In genomic region chrX:10716917-10717763, GRCm38 (mm10) we compare ENCODE assay signal across 7 mouse cellular contexts. TPM values are rescaled to one million over a fixed set of nuclear protein-coding genes. Genes with fewer than 3 reads are reported as not detected.
A peak's percentile ranks its signal among the peaks of the same experiment; 100 is the strongest.
DNase-seq lines count a peak whose midpoint lies in the region; ATAC-seq and TF ChIP-seq lines count a peak whose summit lies in the region.

No protein-coding gene starts in this region.

- no peaks in the 10 kb centered on the region for H3K9me3 ChIP-seq in embryonic facial prominence, embryonic 11.5 days (replicated peaks; ENCODE audit: control insufficient read depth, low read length)
- no peaks in the 10 kb centered on the region for H3K9me3 ChIP-seq in limb, embryonic 12.5 days
- H3K9me3 ChIP-seq in midbrain, embryonic 14.5 days (ENCODE audit: control insufficient read depth, low read length): no peaks in the 10 kb centered on the region

- peak; percentile 62 for TF ChIP-seq POLR2A in kidney, adult 2 months (IDR thresholded peaks at IDR 0.05; ENCODE audit: low read depth, low read length)

- H3K36me3 ChIP-seq in embryonic facial prominence, embryonic 11.5 days (replicated peaks; ENCODE audit: control insufficient read depth, insufficient read depth, low read depth, low read length): no peaks in the 10 kb centered on the region
- no peaks in the 10 kb centered on the region for H3K36me3 ChIP-seq in kidney, adult 2 months (ENCODE audit: control insufficient read depth, insufficient read depth, low read length)
- H3K36me3 ChIP-seq in limb, embryonic 12.5 days: no peaks in the 10 kb centered on the region
- no peaks in the 10 kb centered on the region for H3K36me3 ChIP-seq in midbrain, embryonic 14.5 days (ENCODE audit: control insufficient read depth, insufficient read depth, low read length)

- peak overlapping the region; percentile 71 for H3K4me2 ChIP-seq in embryonic facial prominence, embryonic 11.5 days (ENCODE audit: low read depth, low read length)
- peak overlapping the region; percentile 66 for H3K4me2 ChIP-seq in limb, embryonic 12.5 days
- peak overlapping the region; percentile 61 for H3K4me2 ChIP-seq in midbrain, embryonic 14.5 days (ENCODE audit: low read length)

- peak; percentile 91 for DNase-seq in adrenal gland, postnatal 10 days
- peak; percentile 72 for DNase-seq in embryonic facial prominence, embryonic 11.5 days (ENCODE audit: low spot score)
- DNase-seq in heart, adult 18-20 months: peak; percentile 91 to 95
- DNase-seq in kidney, adult 2 months: peak; percentile 94
- DNase-seq in midbrain, embryonic 14.5 days: peak; percentile 80
- peak; percentile 76 to 85 for DNase-seq in spleen, adult 18-20 months

- peak overlapping the region; percentile 52 for H3K4me3 ChIP-seq in embryonic facial prominence, embryonic 11.5 days (ENCODE audit: low read depth, low read length)
- peak overlapping the region; percentile 70 for H3K4me3 ChIP-seq in kidney, adult 2 months (ENCODE audit: insufficient read depth, low read depth, low read length)
- H3K4me3 ChIP-seq in limb, embryonic 12.5 days (replicated peaks): peak overlapping the region; percentile 53
- peak overlapping the region; percentile 55 for H3K4me3 ChIP-seq in midbrain, embryonic 14.5 days (replicated peaks; ENCODE audit: low read depth, low read length)

- 13% methylated on average over 47 of the region's 50 CpGs for WGBS in embryonic facial prominence, embryonic 11.5 days
- 2% methylated on average over 49 of the region's 50 CpGs for WGBS in kidney, adult 2 months
- WGBS in limb, embryonic 12.5 days: 15% methylated on average over 49 of the region's 50 CpGs
- 31% methylated on average over 50 of the region's 50 CpGs for WGBS in midbrain, embryonic 14.5 days

- H3K27ac ChIP-seq in embryonic facial prominence, embryonic 11.5 days (replicated peaks; ENCODE audit: low read depth, low read length): no peak overlapping the region; the same call in 1 of the 2 replicates
- peak overlapping the region; percentile 92 for H3K27ac ChIP-seq in kidney, adult 2 months (ENCODE audit: insufficient read depth, low read depth, low read length)
- peak overlapping the region; percentile 59; the same call in 1 of the 2 replicates for H3K27ac ChIP-seq in limb, embryonic 12.5 days
- H3K27ac ChIP-seq in midbrain, embryonic 14.5 days (replicated peaks; ENCODE audit: low read depth, low read length): peak overlapping the region; percentile 86

- no peaks in the 10 kb centered on the region for H3K27me3 ChIP-seq in embryonic facial prominence, embryonic 11.5 days (ENCODE audit: control insufficient read depth, insufficient read depth, low read length)
- H3K27me3 ChIP-seq in kidney, adult 2 months (replicated peaks; ENCODE audit: control insufficient read depth, insufficient read depth, low read length): no peaks in the 10 kb centered on the region
- peaks cover 21% of the 10 kb centered on the region for H3K27me3 ChIP-seq in limb, embryonic 12.5 days
- H3K27me3 ChIP-seq in midbrain, embryonic 14.5 days (ENCODE audit: control insufficient read depth, insufficient read depth, low read length): no peaks in the 10 kb centered on the region

- peak; percentile 94 for ATAC-seq in embryonic facial prominence, embryonic 11.5 days (replicated peaks; ENCODE audit: insufficient number of reproducible peaks, low FRiP score, low TSS enrichment, low read depth)
- peak; percentile 85 for ATAC-seq in limb, embryonic 12.5 days (ENCODE audit: insufficient number of reproducible peaks, insufficient read depth, low FRiP score, low TSS enrichment, low read depth)
- ATAC-seq in midbrain, embryonic 14.5 days (ENCODE audit: low FRiP score, low TSS enrichment): peak; percentile 88

- peak overlapping the region; percentile 63 for H3K9ac ChIP-seq in embryonic facial prominence, embryonic 11.5 days (replicated peaks; ENCODE audit: low read length)
- H3K9ac ChIP-seq in limb, embryonic 12.5 days (replicated peaks): peak overlapping the region; percentile 60
- peak overlapping the region; percentile 73 for H3K9ac ChIP-seq in midbrain, embryonic 14.5 days (replicated peaks; ENCODE audit: low read length)

- no peaks in the 10 kb centered on the region for H3K4me1 ChIP-seq in embryonic facial prominence, embryonic 11.5 days (ENCODE audit: control insufficient read depth, insufficient read depth, low read length)
- H3K4me1 ChIP-seq in kidney, adult 2 months (ENCODE audit: control insufficient read depth, insufficient read depth, low read length): peaks cover 5% of the 10 kb centered on the region; the same call in 1 of the 2 replicates
- 0 out of 2 replicates have a peak, but pooled peaks cover 2% of the 10 kb centered on the region for H3K4me1 ChIP-seq in limb, embryonic 12.5 days (replicated peaks)
- H3K4me1 ChIP-seq in midbrain, embryonic 14.5 days (ENCODE audit: control insufficient read depth, insufficient read depth, low read length): no peaks in the 10 kb centered on the region

- no peak for TF ChIP-seq CTCF in kidney, adult 2 months (conservative IDR thresholded peaks at IDR 0.05; ENCODE audit: insufficient read depth, insufficient read length, low read depth, low read length)

RNA-seq across cellular contexts. Expression of gene Mid1ip1, which starts 2.3 kb away (rescaled TPM):
- 10 to 100 TPM; 54.7 to 60.0 TPM for total RNA-seq in adrenal gland, postnatal 10 days (2021)
- polyA plus RNA-seq in embryonic facial prominence, embryonic 11.5 days (2014; fragmentation: Nextera tagmentation; extraction: Ambion mirVana): 24.0 and 24.6 TPM in 2 replicates
- total RNA-seq in heart, adult 18-20 months (2021): 100 to 1,000 TPM in 1 of 2 experiments, 10 to 100 TPM in 1; 76.1 to 104 TPM
- 30.0 and 34.7 TPM in 2 replicates for polyA plus RNA-seq in kidney, adult 2 months (2012; rRNA removed)
- 22.5 and 24.4 TPM in 2 replicates for polyA plus RNA-seq in limb, embryonic 12.5 days (2016; fragmentation: Nextera tagmentation; extraction: Ambion mirVana)
- 55.4 and 61.1 TPM in 2 replicates for polyA plus RNA-seq in midbrain, embryonic 14.5 days (2014; fragmentation: Nextera tagmentation; extraction: Ambion mirVana)
